Comparison of ENCODE assay signal across 8 mouse cellular contexts in the genomic region with DNA sequence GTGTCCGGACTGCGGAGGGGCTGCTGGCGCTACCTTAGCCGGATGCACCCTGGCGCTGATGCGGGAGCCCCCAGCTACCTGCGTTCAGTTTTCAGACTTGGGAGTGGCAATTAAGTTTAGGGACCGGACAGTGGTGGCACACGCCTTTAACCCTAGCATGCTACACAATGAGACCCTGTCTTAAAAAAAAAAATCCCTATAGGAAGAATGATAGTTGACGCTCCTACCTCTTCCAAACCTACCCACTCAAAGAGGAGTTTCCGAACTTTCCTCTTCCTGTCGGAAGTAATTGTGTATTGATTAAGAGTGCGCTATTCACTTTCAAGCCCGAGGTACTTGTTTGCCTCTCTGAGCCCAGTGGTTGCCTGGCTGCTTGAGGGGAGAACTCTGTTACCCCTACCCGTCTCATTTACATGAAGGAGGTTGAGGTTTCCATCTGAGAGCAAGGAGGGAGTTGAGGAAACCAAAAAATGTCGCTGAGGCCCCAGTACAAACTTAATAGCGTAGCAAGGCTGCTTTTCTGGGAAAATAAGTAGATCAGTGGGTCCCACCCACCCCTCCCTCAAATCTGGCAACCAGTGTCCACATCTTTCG. TPM values are rescaled to one million over a fixed set of nuclear protein-coding genes. Genes with fewer than 3 reads are reported as not detected.
A peak's percentile ranks its signal among the peaks of the same experiment; 100 is the strongest.
DNase-seq lines count a peak whose midpoint lies in the region; ATAC-seq and TF ChIP-seq lines count a peak whose summit lies in the region.

No protein-coding gene starts in this region.

- H3K27me3 ChIP-seq in heart, embryonic 13.5 days (replicated peaks) = peaks cover 7% of the 10 kb centered on the region; the same call in 1 of the 2 replicates
- H3K27me3 ChIP-seq in hindbrain, embryonic 12.5 days = peaks cover 55% of the 10 kb centered on the region
- H3K27me3 ChIP-seq in midbrain, embryonic 11.5 days (ENCODE audit: control insufficient read depth, insufficient read depth, low read length) = peaks cover 23% of the 10 kb centered on the region

- WGBS in heart, embryonic 13.5 days = 6% methylated on average over 18 of the region's 18 CpGs
- 14% methylated on average over 18 of the region's 18 CpGs for WGBS in bone marrow, adult 2 months
- WGBS in hindbrain, embryonic 12.5 days = 1% methylated on average over 18 of the region's 18 CpGs
- 4% methylated on average over 18 of the region's 18 CpGs for WGBS in midbrain, embryonic 11.5 days

- TF ChIP-seq CTCF in bone marrow, adult 2 months (IDR thresholded peaks at IDR 0.05; ENCODE audit: control insufficient read depth, insufficient read depth, low read length) = no peak

- ATAC-seq in heart, embryonic 13.5 days (ENCODE audit: extremely low read depth, insufficient number of reproducible peaks, low FRiP score, low TSS enrichment) = no peak
- ATAC-seq in hindbrain, embryonic 12.5 days (ENCODE audit: low FRiP score) = no peak
- ATAC-seq in midbrain, embryonic 11.5 days (ENCODE audit: low FRiP score) = no peak

- H3K4me1 ChIP-seq in heart, embryonic 13.5 days = peaks cover 48% of the 10 kb centered on the region
- no peaks in the 10 kb centered on the region for H3K4me1 ChIP-seq in bone marrow, adult 2 months (ENCODE audit: control insufficient read depth, insufficient read depth, low read length)
- H3K4me1 ChIP-seq in hindbrain, embryonic 12.5 days = peaks cover 34% of the 10 kb centered on the region
- H3K4me1 ChIP-seq in midbrain, embryonic 11.5 days (ENCODE audit: control insufficient read depth, insufficient read depth, low read length) = peaks cover 24% of the 10 kb centered on the region

- H3K4me3 ChIP-seq in heart, embryonic 13.5 days = peak overlapping the region; percentile 95
- H3K4me3 ChIP-seq in bone marrow, adult 2 months (replicated peaks; ENCODE audit: control insufficient read depth, low read depth, low read length) = peak overlapping the region; percentile 25
- H3K4me3 ChIP-seq in hindbrain, embryonic 12.5 days = peak overlapping the region; percentile 73
- H3K4me3 ChIP-seq in midbrain, embryonic 11.5 days (ENCODE audit: low read depth, low read length) = peak overlapping the region; percentile 72

- no peak for TF ChIP-seq POLR2A in bone marrow, adult 2 months (IDR thresholded peaks at IDR 0.05; ENCODE audit: borderline replicate concordance, control insufficient read depth, low read depth, low read length)

- H3K4me2 ChIP-seq in heart, embryonic 13.5 days = peak overlapping the region; percentile 74
- peak overlapping the region; percentile 99 for H3K4me2 ChIP-seq in hindbrain, embryonic 12.5 days (replicated peaks)
- peak overlapping the region; percentile 98 for H3K4me2 ChIP-seq in midbrain, embryonic 11.5 days

- peak overlapping the region; percentile 89 for H3K27ac ChIP-seq in heart, embryonic 13.5 days (replicated peaks)
- no peak overlapping the region for H3K27ac ChIP-seq in bone marrow, adult 2 months (ENCODE audit: control insufficient read depth, insufficient read depth, low read depth, low read length, poor library complexity)
- no peak overlapping the region for H3K27ac ChIP-seq in hindbrain, embryonic 12.5 days
- no peak overlapping the region for H3K27ac ChIP-seq in midbrain, embryonic 11.5 days (ENCODE audit: low read depth, low read length)

- H3K36me3 ChIP-seq in heart, embryonic 13.5 days = no peaks in the 10 kb centered on the region
- no peaks in the 10 kb centered on the region for H3K36me3 ChIP-seq in hindbrain, embryonic 12.5 days
- H3K36me3 ChIP-seq in midbrain, embryonic 11.5 days (ENCODE audit: control insufficient read depth, insufficient read depth, low read length) = no peaks in the 10 kb centered on the region

- intact Hi-C loops in left cerebral cortex, postnatal 4 days (cut with DNase I) = no loop called here

- peak overlapping the region; percentile 95 for H3K9ac ChIP-seq in heart, embryonic 13.5 days
- peak overlapping the region; percentile 74 for H3K9ac ChIP-seq in hindbrain, embryonic 12.5 days
- peak overlapping the region; percentile 76 for H3K9ac ChIP-seq in midbrain, embryonic 11.5 days (ENCODE audit: low read length)

- no peak for DNase-seq in heart, postnatal 4 days
- DNase-seq in midbrain, embryonic 11.5 days (ENCODE audit: low spot score, missing footprints) = no peak
- DNase-seq in spleen, adult 12 weeks (ENCODE audit: low spot score) = no peak
- no peak for DNase-seq in left cerebral cortex, postnatal 4 days
- no peak for DNase-seq in Muller cell, postnatal 12 days (ENCODE audit: inconsistent ontology term)

- no peaks in the 10 kb centered on the region for H3K9me3 ChIP-seq in heart, embryonic 13.5 days
- no peaks in the 10 kb centered on the region for H3K9me3 ChIP-seq in hindbrain, embryonic 12.5 days (replicated peaks)
- H3K9me3 ChIP-seq in midbrain, embryonic 11.5 days (ENCODE audit: control insufficient read depth, low read length) = no peaks in the 10 kb centered on the region

RNA-seq across cellular contexts. Expression of a gene that starts 1.1 kb away (rescaled TPM):
- 37.6 and 49.0 TPM in 2 replicates for polyA plus RNA-seq in heart, embryonic 13.5 days (2015; fragmentation: Nextera tagmentation; extraction: Ambion mirVana)
- total RNA-seq in heart, postnatal 4 days (2021) = 10 to 100 TPM; 70.1 to 76.9 TPM
- polyA plus RNA-seq in bone marrow, adult 2 months (2011; ENCODE audit: insufficient read depth, insufficient read length, low replicate concordance, missing spikeins) = 25.0 and 31.1 TPM in 2 replicates
- 48.3 and 48.9 TPM in 2 replicates for polyA plus RNA-seq in hindbrain, embryonic 12.5 days (2016; fragmentation: Nextera tagmentation; extraction: Ambion mirVana)
- polyA plus RNA-seq in midbrain, embryonic 11.5 days (2014; fragmentation: Nextera tagmentation; extraction: Ambion mirVana) = 22.0 and 23.2 TPM in 2 replicates
- 10 to 100 TPM; 26.0 to 26.4 TPM for total RNA-seq in left cerebral cortex, postnatal 4 days (2021)

RNA-seq across cellular contexts. Expression of a gene that starts 36.8 kb away (rescaled TPM):
- 0.09 and 0.13 TPM in 2 replicates for polyA plus RNA-seq in heart, embryonic 13.5 days (2015; fragmentation: Nextera tagmentation; extraction: Ambion mirVana)
- under 1 TPM; 0.12 to 0.20 TPM for total RNA-seq in heart, postnatal 4 days (2021)
- 5.4 and 6.4 TPM in 2 replicates for polyA plus RNA-seq in bone marrow, adult 2 months (2011; ENCODE audit: insufficient read depth, insufficient read length, low replicate concordance, missing spikeins)
- 0.12 TPM in 1 of 2 replicates, not detected in the other for polyA plus RNA-seq in hindbrain, embryonic 12.5 days (2016; fragmentation: Nextera tagmentation; extraction: Ambion mirVana)
- 0.10 TPM in 2 replicates for polyA plus RNA-seq in midbrain, embryonic 11.5 days (2014; fragmentation: Nextera tagmentation; extraction: Ambion mirVana)
- total RNA-seq in left cerebral cortex, postnatal 4 days (2021) = not detected

Comparison
In these comparisons a context has a peak if more than half of its experiments do, and no peak if none do; other contexts are left out.
1. H3K4me3 ChIP-seq: peak in every context shown above with its lines; median percentile 95 in heart, embryonic 13.5 days; 73 in hindbrain, embryonic 12.5 days; 72 in midbrain, embryonic 11.5 days; 25 in bone marrow, adult 2 months.